Mouse (Mus musculus): ENCODE data around the gene Zbtb16.

DNA sequence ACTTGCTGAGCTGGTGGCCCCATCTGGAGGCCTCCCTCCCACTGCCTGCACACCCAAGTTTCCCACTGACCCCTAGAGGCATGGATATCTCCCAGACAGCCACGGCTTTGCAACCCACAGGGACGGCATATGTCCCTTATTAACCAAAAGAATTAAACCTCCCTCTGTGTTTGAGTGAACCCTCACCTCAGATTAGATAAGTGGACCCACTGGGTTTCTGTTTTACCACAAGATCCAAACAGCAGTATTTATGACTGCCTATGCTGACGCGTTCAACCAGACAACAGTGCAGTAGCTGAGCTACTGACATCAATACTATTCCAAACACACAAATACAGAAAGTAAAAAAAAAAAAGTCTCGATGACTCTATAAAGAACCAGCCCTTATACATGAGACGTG, 29.4 kb downstream of the Zbtb16 start:
- TF ChIP-seq POLR2A (IDR thresholded peaks at IDR 0.05; ENCODE audit: control insufficient read depth in 1 of 2, insufficient read depth in 1 of 2, low read depth in 1 of 2, low read length in 2 of 2, poor library complexity in 1 of 2): no peak
- no peak for TF ChIP-seq CTCF (IDR thresholded peaks at IDR 0.05 in 2 of 3, conservative IDR thresholded peaks at IDR 0.05 in 1 of 3; ENCODE audit: control insufficient read depth in 1 of 3, insufficient read depth in 1 of 3, low read depth in 2 of 3, low read length in 3 of 3, poor library complexity in 1 of 3, severe bottlenecking in 1 of 3)
- TF ChIP-seq TBP (IDR thresholded peaks at IDR 0.05; ENCODE audit: low read depth, low read length): no peak
- no peak for TF ChIP-seq JUND (IDR thresholded peaks at IDR 0.05; ENCODE audit: low read depth, low read length)
- peak; percentile 88 for TF ChIP-seq ZNF384 (IDR thresholded peaks at IDR 0.05; ENCODE audit: low read depth, low read length)
- TF ChIP-seq USF1 (IDR thresholded peaks at IDR 0.05; ENCODE audit: low read depth, low read length): no peak
- TF ChIP-seq MYB (IDR thresholded peaks at IDR 0.05; ENCODE audit: low read depth, low read length): peak; percentile 48
- TF ChIP-seq MAX (IDR thresholded peaks at IDR 0.05; ENCODE audit: low read length): no peak
- TF ChIP-seq TAL1 (IDR thresholded peaks at IDR 0.05; ENCODE audit: low read length): no peak
- no peak for TF ChIP-seq BHLHE40 (IDR thresholded peaks at IDR 0.05; ENCODE audit: borderline replicate concordance, low read depth, low read length)
